Mouse (Mus musculus): Measurements from ENCODE around the gene Asb17.

- no peak for TF ChIP-seq CTCF (IDR thresholded peaks at IDR 0.05; ENCODE audit: insufficient read depth, low read length)
- TF ChIP-seq POLR2A (IDR thresholded peaks at IDR 0.05; ENCODE audit: borderline replicate concordance, extremely low read depth, low read depth, low read length), result no peak
These were observed 17.4 kb upstream of the Asb17 start for GRCm38 (mm10) chr3:153826616-153827015.

Data from lung, adult 2 months (tissue).